Mouse (Mus musculus) left cerebral cortex, adult 9 months (tissue): ENCODE measurements around the gene Brd7.
A peak's percentile ranks its signal among the peaks of the same experiment; 100 is the strongest.

Experiments used
- DNase-seq, 2 experiments: peaks; one replicate each; pipeline ENCODE4 v3.0.0; 2022; ENCODE audit warnings: low spot score in 2 of 2

The Brd7 gene

GRCm38 (mm10) chr8:88361708-88362428, at the start of gene Brd7:
TSS of gene Brd7 (minus strand) at chr8:88362194.
- DNase-seq: peak in 1 of 2 experiments; percentile 74

GRCm38 (mm10) chr8:88411461-88411860, 49.5 kb upstream of the Brd7 start:
- no peak for DNase-seq

DNA sequence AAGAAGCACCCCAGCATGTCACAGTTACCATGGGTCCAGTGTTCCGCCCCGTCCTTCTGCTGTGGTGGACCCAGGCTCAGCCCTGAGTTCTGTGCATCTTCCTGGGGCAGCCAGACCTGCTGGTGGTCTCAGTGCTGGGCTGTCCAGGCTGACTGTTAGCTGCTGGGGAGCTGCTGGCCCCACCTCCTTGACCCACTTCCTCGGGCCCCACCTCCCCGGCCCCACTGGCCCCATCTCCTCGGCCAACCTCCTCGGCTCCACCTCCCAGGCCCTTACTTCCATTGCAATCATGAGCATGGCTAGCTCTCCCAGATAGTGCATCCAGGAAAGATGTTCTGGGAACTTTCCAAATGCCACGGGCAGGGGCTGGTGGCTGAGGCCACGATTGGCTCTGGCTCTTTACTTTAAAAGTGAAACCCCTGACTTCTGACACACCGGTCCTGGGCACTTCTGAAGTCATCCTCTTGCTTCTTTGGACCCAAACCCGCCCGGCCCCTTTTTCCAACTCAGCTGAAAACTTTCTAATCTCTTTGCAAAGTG, 47.5 kb upstream of the Brd7 start:
- DNase-seq: no peak

GRCm38 (mm10) chr8:88407716-88408115, 45.7 kb upstream of the Brd7 start:
- no peak for DNase-seq

DNA sequence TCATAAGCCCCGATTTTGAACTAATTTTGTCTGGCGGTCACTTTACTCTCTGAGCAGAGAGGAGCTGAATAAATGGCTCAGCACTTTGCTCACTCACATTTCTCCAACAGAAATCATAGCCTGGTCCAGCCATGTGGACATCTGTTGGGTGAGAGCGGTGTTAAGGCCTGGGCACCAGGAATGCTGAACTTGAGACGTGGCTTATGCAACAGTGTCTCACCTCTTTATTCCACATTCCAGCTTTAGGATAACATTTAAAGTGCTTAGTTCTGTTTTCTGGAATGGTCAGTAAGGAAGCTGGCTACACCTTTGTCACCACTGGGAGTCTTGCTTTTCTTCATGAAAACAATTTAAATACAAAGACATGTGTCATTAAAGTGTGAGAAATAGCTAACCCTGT, 36.1 kb upstream of the Brd7 start:
- no peak for DNase-seq

DNA sequence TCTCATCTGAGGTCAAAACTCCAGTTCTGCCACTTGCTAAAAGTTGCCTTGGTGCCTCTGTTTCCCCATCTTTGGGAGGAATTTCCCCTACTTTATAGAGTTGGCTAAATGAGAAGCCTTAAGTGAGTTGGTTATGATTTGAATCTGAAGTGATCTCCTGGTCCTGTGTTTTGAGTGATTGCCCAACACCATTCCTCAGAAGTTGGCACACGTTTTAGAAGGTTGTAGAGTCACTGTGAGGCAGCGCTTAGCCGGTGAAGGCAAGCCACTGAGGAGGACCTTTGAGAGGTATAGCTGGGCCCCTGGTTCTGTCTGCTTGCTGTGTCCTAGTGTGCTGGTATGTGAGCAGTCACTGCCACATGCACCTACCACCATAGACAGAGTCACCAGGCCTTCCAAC, 31.3 kb upstream of the Brd7 start:
- DNase-seq: no peak

- no peak for DNase-seq
Observed at GRCm38 (mm10) chr8:88390749-88391148, 28.8 kb upstream of the Brd7 start.

DNA sequence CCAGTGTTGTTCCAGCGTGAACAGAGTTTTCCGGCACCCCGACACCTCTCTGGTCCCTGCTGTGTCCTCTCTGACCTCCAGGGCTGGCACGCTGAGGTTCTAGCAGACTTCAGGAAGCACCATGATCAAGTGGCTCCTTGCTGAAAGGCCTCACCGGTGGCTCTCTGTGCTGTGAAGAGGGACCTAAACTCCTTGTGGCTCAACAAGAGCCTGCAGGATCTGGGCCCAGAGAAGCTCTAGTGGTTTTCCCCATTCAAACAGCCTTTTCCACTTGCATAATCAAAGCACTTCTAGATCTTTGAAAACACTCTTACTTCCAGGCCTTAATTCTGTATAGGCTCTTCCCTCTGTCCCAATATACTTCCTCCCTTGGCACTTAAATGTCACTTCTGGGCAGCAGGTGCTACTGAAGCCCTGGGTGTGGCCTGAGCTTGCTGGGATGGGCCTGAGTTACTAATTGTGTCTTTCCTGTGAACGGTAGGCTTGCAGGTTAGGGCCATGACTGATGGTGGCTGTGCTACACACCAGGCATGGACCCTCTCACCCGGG, 26.8 kb upstream of the Brd7 start:
- DNase-seq: no peak

GRCm38 (mm10) chr8:88387874-88388273, 25.9 kb upstream of the Brd7 start:
- DNase-seq: no peak

GRCm38 (mm10) chr8:88383164-88383556, 21.2 kb upstream of the Brd7 start:
- DNase-seq: no peak

- DNase-seq: no peak
Observed at GRCm38 (mm10) chr8:88382311-88383163, 20.5 kb upstream of the Brd7 start.

- no peak for DNase-seq
Observed at GRCm38 (mm10) chr8:88380497-88380896, 18.5 kb upstream of the Brd7 start.

DNA sequence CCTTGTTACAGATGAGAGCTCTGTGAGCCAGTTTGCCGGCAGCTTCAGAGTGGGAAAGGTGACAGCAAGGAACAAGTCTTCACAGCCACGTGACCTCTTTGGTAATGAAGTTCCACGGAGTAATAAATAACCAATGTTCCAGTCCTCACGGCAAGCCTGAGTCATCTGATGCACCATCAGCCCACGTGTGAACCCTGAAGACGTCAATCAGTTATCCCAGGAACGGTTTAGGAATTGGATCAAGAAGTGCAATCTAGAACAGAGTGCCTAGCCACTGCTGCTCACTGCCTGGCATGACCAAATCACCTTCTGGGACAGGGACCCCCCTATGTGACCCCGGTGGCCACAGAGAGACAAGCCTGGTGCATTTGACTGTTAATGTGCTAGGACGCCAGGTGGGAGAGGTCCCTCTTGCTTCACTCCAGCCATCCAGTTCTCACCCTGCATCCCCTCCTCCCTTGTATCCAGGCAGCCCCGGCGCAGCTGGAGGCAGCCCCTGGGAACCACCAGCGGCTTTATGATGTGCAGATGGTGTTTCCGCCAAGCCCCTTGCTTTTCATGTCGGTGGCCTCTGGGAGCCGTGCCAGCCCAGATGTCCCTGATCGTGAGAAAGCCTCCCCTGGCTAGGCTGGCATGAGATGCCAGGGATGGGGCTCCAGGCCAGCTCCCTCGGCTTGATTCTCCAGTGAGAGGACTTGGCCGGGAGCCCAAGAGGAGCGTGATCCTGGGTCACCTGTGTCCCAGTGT, 15.0 kb upstream of the Brd7 start:
- DNase-seq: peak in 1 of 2 experiments; percentile 24

DNA sequence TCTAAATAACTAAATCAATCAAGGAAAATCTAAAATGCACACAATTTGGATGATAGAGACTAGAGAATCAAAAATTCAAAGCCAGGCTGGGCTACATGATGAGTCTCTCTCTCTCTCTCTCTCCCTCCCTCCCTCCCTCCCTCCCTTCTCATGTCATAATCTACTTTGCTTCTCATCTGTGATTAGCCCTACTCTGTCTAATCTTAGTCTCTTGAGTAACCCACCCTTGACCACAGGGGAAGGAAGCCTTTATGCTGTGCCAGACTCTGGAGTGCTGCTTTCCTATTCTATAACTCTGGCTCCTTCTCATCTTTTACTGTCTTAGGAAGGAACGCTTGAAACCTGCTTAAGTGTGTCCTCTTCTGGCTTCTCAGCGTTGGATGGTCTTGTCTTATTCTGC, 9.5 kb upstream of the Brd7 start:
- no peak for DNase-seq

GRCm38 (mm10) chr8:88369805-88370204, 7.8 kb upstream of the Brd7 start:
- DNase-seq: no peak

GRCm38 (mm10) chr8:88369221-88369620, 7.2 kb upstream of the Brd7 start:
- peak in 1 of 2 experiments; percentile 8 for DNase-seq

GRCm38 (mm10) chr8:88362446-88363150, 604 bp upstream of the Brd7 start:
- no peak for DNase-seq

- peak in 1 of 2 experiments; percentile 5 for DNase-seq
Observed at GRCm38 (mm10) chr8:88361044-88361707, 818 bp downstream of the Brd7 start.

GRCm38 (mm10) chr8:88359959-88360358, 2.0 kb downstream of the Brd7 start:
- DNase-seq: no peak

DNA sequence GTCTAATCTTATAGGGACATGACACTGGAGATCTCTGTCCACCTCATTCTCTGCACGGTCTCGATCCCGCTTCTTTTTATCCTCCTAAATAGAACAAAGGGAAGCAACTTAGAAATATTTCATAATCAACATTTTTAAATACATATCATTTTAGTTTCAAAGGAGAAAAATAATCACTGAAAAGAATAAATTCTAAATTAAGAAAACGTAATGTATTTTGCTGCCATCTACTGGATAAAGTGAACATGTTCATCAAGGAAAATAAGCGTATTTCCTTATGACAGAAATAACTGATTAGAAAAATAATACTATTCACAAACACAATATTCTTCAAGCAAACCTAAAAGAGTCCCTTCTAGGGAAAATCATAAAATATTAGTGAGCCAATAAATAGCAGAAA, 4.0 kb downstream of the Brd7 start:
- DNase-seq: no peak
